Mouse (Mus musculus) liver, embryonic 14.5 days (tissue): ENCODE results near the gene Ankrd34b. TPM values are rescaled to one million over a fixed set of nuclear protein-coding genes. Genes with fewer than 3 reads are reported as not detected.

Source experiments
- ATAC-seq: fragments of 200-750 bp; cut with Nextera tagmentation; 2 replicates; pipeline ENCODE4 v1.8.0; 2017; ENCODE audit warnings: moderate number of reproducible peaks, mild to moderate bottlenecking, moderate library complexity; ENCODE audit not compliant: insufficient read depth
- DNase-seq, 3 experiments: peaks; one replicate each; pipeline ENCODE4 v3.0.0-alpha.2; 2012 to 2013; ENCODE audit warnings: low read depth in 3 of 3, low spot score in 3 of 3
- H3K27ac ChIP-seq: fragments of 300-500 bp; sonication (generic); 2 replicates; pipeline ENCODE4 v1.5.1; 2014; ENCODE audit warnings: moderate library complexity, mild to moderate bottlenecking, control low read depth, inconsistent platforms
- H3K27me3 ChIP-seq: fragments of 300-500 bp; sonication (generic); 2 replicates; pipeline ENCODE4 v1.6.1; 2014; ENCODE audit warnings: mild to moderate bottlenecking, low read length, moderate library complexity; ENCODE audit not compliant: control insufficient read depth, insufficient read depth
- H3K36me3 ChIP-seq: fragments of 300-500 bp; sonication (generic); replicated peaks from 2 replicates; pipeline ENCODE4 v1.6.1; 2014; ENCODE audit warnings: low read depth; ENCODE audit not compliant: control insufficient read depth, insufficient read depth
- H3K4me1 ChIP-seq, 2 experiments: fragments of 200-500 bp in 1 of 2; fragments of 300-500 bp in 1 of 2; sonication (generic) in 1 of 2; replicated peaks; 2 replicates each; pipeline ENCODE4 v1.6.1; 2012 to 2014; ENCODE audit warnings: antibody characterized with exemption in 1 of 2, inconsistent platforms in 1 of 2, low read length in 1 of 2; ENCODE audit not compliant: control insufficient read depth in 2 of 2, insufficient read depth in 2 of 2
- H3K4me2 ChIP-seq: fragments of 300-500 bp; sonication (generic); 2 replicates; pipeline ENCODE4 v1.6.1; 2014; ENCODE audit warnings: low read depth, mild to moderate bottlenecking, control low read depth, moderate library complexity
- H3K4me3 ChIP-seq, 2 experiments: fragments of 200-500 bp in 1 of 2; fragments of 300-500 bp in 1 of 2; sonication (generic) in 1 of 2; 2 replicates each; pipeline ENCODE4 v1.5.1; 2012 to 2014; ENCODE audit warnings: low read depth in 2 of 2, low read length in 2 of 2, mild to moderate bottlenecking in 2 of 2, control low read depth in 1 of 2, inconsistent platforms in 1 of 2, moderate library complexity in 1 of 2; ENCODE audit not compliant: insufficient read depth in 1 of 2
- H3K9ac ChIP-seq: fragments of 300-500 bp; sonication (generic); replicated peaks from 2 replicates; pipeline ENCODE4 v1.6.1; 2014; ENCODE audit warnings: mild to moderate bottlenecking, control low read depth, moderate library complexity
- H3K9me3 ChIP-seq: fragments of 300-500 bp; sonication (generic); 2 replicates; pipeline ENCODE4 v1.6.1; 2016; ENCODE audit warnings: low read length, mixed read lengths; ENCODE audit not compliant: control insufficient read depth
- CTCF ChIP-seq: IDR thresholded peaks from 2 replicates; pipeline ENCODE4 v1.5.1; 2016; ENCODE audit warnings: antibody characterized with exemption, low read depth, control low read depth
- EP300 ChIP-seq: IDR thresholded peaks from 2 replicates; pipeline ENCODE4 v1.6.1; 2016; ENCODE audit warnings: antibody characterized with exemption, low read depth
- WGBS: fragments of 180-500 bp; shearing (Covaris S2); extraction: QIAGEN DNeasy Blood & Tissue Kit; methylation state at CpG from one replicate; pipeline ENCODE4 v1.1.7; 2014; ENCODE audit not compliant: insufficient replicate concordance; 5-methylcytosine and 5-hydroxymethylcytosine counted together
- polyA plus RNA-seq, 2 experiments: library from polyadenylated mRNA; depleted of rRNA in 1 of 2; stranded (reverse) in 1 of 2; unstranded in 1 of 2; fragments of >200 nt; fragmentation: Nextera tagmentation in 1 of 2; extraction: Ambion mirVana in 1 of 2; gene quantifications; 2 replicates each; pipeline versions ENCODE4 v1.2.1 to v1.2.3; 2012 to 2014

Ankrd34b gene
- not detected in 2 replicates for polyA plus RNA-seq (2012; rRNA removed)
- polyA plus RNA-seq (2014; fragmentation: Nextera tagmentation; extraction: Ambion mirVana), result not detected in 2 replicates

- TF ChIP-seq CTCF (no peak), EP300 (no peak)
- Histone ChIP-seq H3K9ac (no peak within 1 kb of the TSS), H3K4me3 (peak within 1 kb of the TSS; percentile 15 to 37), H3K27me3 (peaks cover 40% of the 10 kb centered on the region), H3K9me3 (no peaks in the 10 kb centered on the region), H3K36me3 (no peaks in the 10 kb centered on the region), H3K4me1 (no peaks in the 10 kb centered on the region), H3K4me2 (peak within 1 kb of the TSS; percentile 37), H3K27ac (no peak within 1 kb of the TSS)
- DNase-seq, result no peak
- under 1% methylated on average over 50 of the region's 54 CpGs for WGBS
- ATAC-seq, result no peak
Measured at GRCm38 (mm10) chr13:92425758-92426264, at the start of gene Ankrd34b. TSS of gene Ankrd34b (plus strand) at chr13:92425896.

- Histone ChIP-seq H3K27me3 (no peaks in the 10 kb centered on the region), H3K9me3 (no peaks in the 10 kb centered on the region), H3K4me1 (no peaks in the 10 kb centered on the region), H3K9ac (no peak overlapping the region), H3K4me3 (no peak overlapping the region), H3K36me3 (peaks cover 8% of the 10 kb centered on the region), H3K4me2 (no peak overlapping the region), H3K27ac (no peak overlapping the region)
- TF ChIP-seq EP300, result no peak
- no peak for TF ChIP-seq CTCF
- WGBS, result 40% methylated on average over 3 of the region's 3 CpGs
- peak; percentile 35; the same call in 1 of the 2 replicates for ATAC-seq
- DNase-seq, result no peak
Measured at GRCm38 (mm10) chr13:92387367-92387766, 38.3 kb upstream of the Ankrd34b start.

- Histone ChIP-seq H3K36me3 (no peaks in the 10 kb centered on the region), H3K4me1 (no peaks in the 10 kb centered on the region), H3K4me3 (no peak overlapping the region), H3K27me3 (no peaks in the 10 kb centered on the region), H3K27ac (no peak overlapping the region), H3K4me2 (no peak overlapping the region), H3K9ac (no peak overlapping the region), H3K9me3 (no peaks in the 10 kb centered on the region)
- WGBS, result 69% methylated on average over 12 of the region's 12 CpGs
- DNase-seq, result no peak
- TF ChIP-seq CTCF (no peak), EP300 (no peak)
- no peak for ATAC-seq
Measured at GRCm38 (mm10) chr13:92393047-92393661, 32.5 kb upstream of the Ankrd34b start.

GRCm38 (mm10) chr13:92398491-92399384 lies 27.0 kb upstream of the Ankrd34b start:
- Histone ChIP-seq H3K9me3 (no peaks in the 10 kb centered on the region), H3K27ac (no peak overlapping the region), H3K4me3 (no peak overlapping the region), H3K9ac (no peak overlapping the region), H3K4me2 (no peak overlapping the region), H3K36me3 (no peaks in the 10 kb centered on the region), H3K4me1 (no peaks in the 10 kb centered on the region), H3K27me3 (no peaks in the 10 kb centered on the region)
- DNase-seq (no peak), ATAC-seq (no peak)
- 53% methylated on average over 11 of the region's 11 CpGs for WGBS
- no peak for TF ChIP-seq CTCF
- no peak for TF ChIP-seq EP300

- ATAC-seq (no peak), DNase-seq (no peak)
- Histone ChIP-seq H3K27ac (no peak overlapping the region), H3K27me3 (no peaks in the 10 kb centered on the region), H3K4me1 (no peaks in the 10 kb centered on the region), H3K36me3 (no peaks in the 10 kb centered on the region), H3K4me2 (no peak overlapping the region), H3K9me3 (no peaks in the 10 kb centered on the region), H3K4me3 (no peak overlapping the region), H3K9ac (no peak overlapping the region)
- TF ChIP-seq CTCF (no peak), EP300 (no peak)
- WGBS, result 53% methylated on average over 2 of the region's 2 CpGs
Measured at GRCm38 (mm10) chr13:92402063-92402462, 23.6 kb upstream of the Ankrd34b start.
